Mouse (Mus musculus): Measurements from ENCODE around the gene Irgq. TPM values are rescaled to one million over a fixed set of nuclear protein-coding genes. Genes with fewer than 3 reads are reported as not detected.

The Irgq gene
- polyA plus RNA-seq, 1 experiment from 2014 or later = 21.5 TPM

Other genes with a start within 250 kb of the Irgq start
- 37.3 and 39.6 TPM in 2 replicates for gene Zfp61, start 229.5 kb upstream of the Irgq start, polyA plus RNA-seq (2014; fragmentation: Nextera tagmentation; extraction: Ambion mirVana)
- gene Zfp94, start 214.0 kb upstream of the Irgq start, polyA plus RNA-seq (2014; fragmentation: Nextera tagmentation; extraction: Ambion mirVana) = 19.2 and 24.2 TPM in 2 replicates
- 0.32 and 0.99 TPM in 2 replicates for gene Tescl, start 196.8 kb upstream of the Irgq start, polyA plus RNA-seq (2014; fragmentation: Nextera tagmentation; extraction: Ambion mirVana)
- not detected in 2 replicates for gene Lypd5, start 181.5 kb upstream of the Irgq start, polyA plus RNA-seq (2014; fragmentation: Nextera tagmentation; extraction: Ambion mirVana)
- 2.0 and 2.1 TPM in 2 replicates for gene Kcnn4, start 160.4 kb upstream of the Irgq start, polyA plus RNA-seq (2014; fragmentation: Nextera tagmentation; extraction: Ambion mirVana)
- 32.9 and 34.9 TPM in 2 replicates for gene Smg9, start 131.1 kb upstream of the Irgq start, polyA plus RNA-seq (2014; fragmentation: Nextera tagmentation; extraction: Ambion mirVana)
- not detected in 2 replicates for gene Irgc1, start 78.4 kb upstream of the Irgq start, polyA plus RNA-seq (2014; fragmentation: Nextera tagmentation; extraction: Ambion mirVana)
- gene Plaur, start 68.2 kb upstream of the Irgq start, polyA plus RNA-seq (2014; fragmentation: Nextera tagmentation; extraction: Ambion mirVana) = 0.81 and 1.6 TPM in 2 replicates
- 15.9 and 22.6 TPM in 2 replicates for gene Cadm4, start 48.7 kb upstream of the Irgq start, polyA plus RNA-seq (2014; fragmentation: Nextera tagmentation; extraction: Ambion mirVana)
- gene Zfp428, start 23.7 kb upstream of the Irgq start, polyA plus RNA-seq (2014; fragmentation: Nextera tagmentation; extraction: Ambion mirVana) = 165 and 211 TPM in 2 replicates
- gene AC161166.1, start 18.2 kb upstream of the Irgq start, polyA plus RNA-seq (2014; fragmentation: Nextera tagmentation; extraction: Ambion mirVana) = 1.6 and 2.2 TPM in 2 replicates
- not detected in 2 replicates for gene Pinlyp, start 15.4 kb downstream of the Irgq start, polyA plus RNA-seq (2014; fragmentation: Nextera tagmentation; extraction: Ambion mirVana)
- 54.1 and 57.4 TPM in 2 replicates for gene Xrcc1, start 15.6 kb downstream of the Irgq start, polyA plus RNA-seq (2014; fragmentation: Nextera tagmentation; extraction: Ambion mirVana)
- gene Ethe1, start 56.9 kb downstream of the Irgq start, polyA plus RNA-seq (2014; fragmentation: Nextera tagmentation; extraction: Ambion mirVana) = 26.4 and 27.9 TPM in 2 replicates
- gene Zfp575, start 57.0 kb downstream of the Irgq start, polyA plus RNA-seq (2014; fragmentation: Nextera tagmentation; extraction: Ambion mirVana) = 8.5 and 9.4 TPM in 2 replicates
- not detected in 2 replicates for gene Phldb3, start 80.1 kb downstream of the Irgq start, polyA plus RNA-seq (2014; fragmentation: Nextera tagmentation; extraction: Ambion mirVana)
- gene Lypd3, start 105.9 kb downstream of the Irgq start, polyA plus RNA-seq (2014; fragmentation: Nextera tagmentation; extraction: Ambion mirVana) = 0.16 TPM in 1 of 2 replicates, not detected in the other
- not detected in 2 replicates for gene Tex101, start 146.0 kb downstream of the Irgq start, polyA plus RNA-seq (2014; fragmentation: Nextera tagmentation; extraction: Ambion mirVana)
- gene BC049730, start 178.6 kb downstream of the Irgq start, polyA plus RNA-seq (2014; fragmentation: Nextera tagmentation; extraction: Ambion mirVana) = not detected in 2 replicates
- gene Gm4763, start 196.2 kb downstream of the Irgq start, polyA plus RNA-seq (2014; fragmentation: Nextera tagmentation; extraction: Ambion mirVana) = not detected in 2 replicates
- gene Cd177, start 229.6 kb downstream of the Irgq start, polyA plus RNA-seq (2014; fragmentation: Nextera tagmentation; extraction: Ambion mirVana) = 0.11 TPM in 1 of 2 replicates, not detected in the other
- gene Ceacam10, start 246.5 kb downstream of the Irgq start, polyA plus RNA-seq (2014; fragmentation: Nextera tagmentation; extraction: Ambion mirVana) = 0.99 and 1.2 TPM in 2 replicates